In the genomic region with DNA sequence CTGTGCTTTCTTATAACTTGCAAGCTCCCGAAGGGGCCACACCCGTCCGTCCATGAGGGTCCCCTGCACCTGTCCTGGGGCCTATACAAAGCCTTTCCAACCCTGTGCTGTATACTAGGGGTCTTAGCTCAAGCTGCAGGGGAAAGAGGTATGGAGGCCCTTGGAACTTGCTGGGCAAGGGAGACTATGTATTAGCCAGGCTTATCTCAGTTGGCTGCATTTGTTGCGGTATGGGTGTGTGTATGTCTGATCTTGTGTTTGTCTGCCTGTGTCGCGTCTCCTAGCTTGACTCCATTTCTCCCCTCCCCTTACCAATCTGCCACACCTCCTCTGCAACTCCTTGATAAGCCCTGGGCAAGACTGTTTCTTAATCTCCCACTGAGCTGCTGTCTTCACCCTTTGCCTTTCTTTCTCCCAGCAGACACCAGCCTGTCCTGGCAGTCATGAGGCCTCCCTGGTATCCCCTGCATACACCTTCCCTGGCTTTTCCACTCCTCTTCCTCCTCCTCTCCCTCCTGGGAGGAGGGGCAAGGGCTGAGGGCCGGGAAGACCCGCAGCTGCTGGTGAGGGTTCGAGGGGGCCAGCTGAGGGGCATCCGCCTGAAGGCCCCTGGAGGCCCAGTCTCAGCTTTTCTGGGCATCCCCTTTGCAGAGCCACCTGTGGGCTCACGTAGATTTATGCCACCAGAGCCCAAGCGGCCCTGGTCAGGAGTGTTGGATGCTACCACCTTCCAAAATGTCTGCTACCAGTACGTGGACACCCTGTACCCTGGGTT, we compare ENCODE assay signal across 8 mouse cellular contexts. TPM values are rescaled to one million over a fixed set of nuclear protein-coding genes. Genes with fewer than 3 reads are reported as not detected.
DNase-seq lines count a peak whose midpoint lies in the region; ATAC-seq and TF ChIP-seq lines count a peak whose summit lies in the region.

No protein-coding gene starts in this region.

- H3K27me3 ChIP-seq in kidney, postnatal 0 days (ENCODE audit: insufficient read depth, low read length), result peaks cover 25% of the 10 kb centered on the region; the same call in 1 of the 2 replicates
- H3K27me3 ChIP-seq in embryonic facial prominence, embryonic 14.5 days (replicated peaks; ENCODE audit: control insufficient read depth, insufficient read depth, low read length), result peaks cover 55% of the 10 kb centered on the region

- no peaks in the 10 kb centered on the region for H3K9me3 ChIP-seq in kidney, postnatal 0 days (replicated peaks; ENCODE audit: low read length)
- no peaks in the 10 kb centered on the region for H3K9me3 ChIP-seq in embryonic facial prominence, embryonic 14.5 days (ENCODE audit: control insufficient read depth, low read length)

- H3K27ac ChIP-seq in kidney, postnatal 0 days, result no peak overlapping the region
- H3K27ac ChIP-seq in embryonic facial prominence, embryonic 14.5 days (replicated peaks; ENCODE audit: low read depth, low read length), result no peak overlapping the region

- no peak for DNase-seq in kidney, postnatal 0 days (ENCODE audit: low spot score)
- no peak for DNase-seq in kidney, adult 8-10 months
- no peak for DNase-seq in embryonic facial prominence, embryonic 14.5 days (ENCODE audit: low spot score)
- DNase-seq in liver, result peak; percentile 89
- peak; percentile 57 to 63 for DNase-seq in spleen, postnatal 14 days (ENCODE audit: low spot score in 2 of 2)
- DNase-seq in thymus, postnatal 36 days, result no peak
- DNase-seq in lung, adult 2 months, result no peak
- DNase-seq in layer of hippocampus, adult 11-12 months (ENCODE audit: low spot score), result no peak

- TF ChIP-seq POLR2A in lung, adult 2 months (IDR thresholded peaks at IDR 0.05; ENCODE audit: borderline replicate concordance, extremely low read depth, low read depth, low read length), result no peak

- H3K9ac ChIP-seq in kidney, postnatal 0 days (ENCODE audit: low read depth, low read length), result no peak overlapping the region
- H3K9ac ChIP-seq in embryonic facial prominence, embryonic 14.5 days (ENCODE audit: low read depth, low read length), result no peak overlapping the region

- WGBS in kidney, postnatal 0 days, result 68% methylated on average over 13 of the region's 13 CpGs
- WGBS in embryonic facial prominence, embryonic 14.5 days, result 57% methylated on average over 13 of the region's 13 CpGs
- WGBS in lung, adult 2 months, result 65% methylated on average over 13 of the region's 13 CpGs

- peaks cover 25% of the 10 kb centered on the region for H3K4me1 ChIP-seq in kidney, postnatal 0 days (replicated peaks; ENCODE audit: insufficient read depth, low read length)
- peaks cover 24% of the 10 kb centered on the region for H3K4me1 ChIP-seq in embryonic facial prominence, embryonic 14.5 days (ENCODE audit: control insufficient read depth, insufficient read depth, low read length)
- H3K4me1 ChIP-seq in lung, adult 2 months (ENCODE audit: control insufficient read depth, insufficient read depth, low read length), result peaks cover 8% of the 10 kb centered on the region

- H3K36me3 ChIP-seq in kidney, postnatal 0 days (ENCODE audit: insufficient read depth, low read length), result no peaks in the 10 kb centered on the region
- H3K36me3 ChIP-seq in embryonic facial prominence, embryonic 14.5 days (ENCODE audit: control insufficient read depth, insufficient read depth, low read length), result no peaks in the 10 kb centered on the region

- H3K4me2 ChIP-seq in kidney, postnatal 0 days (ENCODE audit: low read length), result peak overlapping the region; percentile 84
- H3K4me2 ChIP-seq in embryonic facial prominence, embryonic 14.5 days (ENCODE audit: low read depth, low read length), result peak overlapping the region; percentile 88

- no peak overlapping the region for H3K4me3 ChIP-seq in kidney, postnatal 0 days (replicated peaks; ENCODE audit: low read depth, low read length)
- no peak overlapping the region for H3K4me3 ChIP-seq in embryonic facial prominence, embryonic 14.5 days (ENCODE audit: low read depth, low read length)
- H3K4me3 ChIP-seq in lung, adult 2 months (replicated peaks; ENCODE audit: extremely low read depth, low read depth, low read length), result no peak overlapping the region

- no peak for TF ChIP-seq CTCF in kidney, postnatal 0 days (IDR thresholded peaks at IDR 0.05; ENCODE audit: low read depth)
- TF ChIP-seq CTCF in lung, adult 2 months (IDR thresholded peaks at IDR 0.05; ENCODE audit: insufficient read depth, low read length), result no peak

- no peak for ATAC-seq in kidney, postnatal 0 days (replicated peaks; ENCODE audit: low FRiP score, low read depth)
- no peak for ATAC-seq in embryonic facial prominence, embryonic 14.5 days (ENCODE audit: low read depth)

RNA-seq across cellular contexts. Expression of a gene that starts 2.5 kb away (rescaled TPM):
- 6.5 and 7.4 TPM in 2 replicates for polyA plus RNA-seq in kidney, postnatal 0 days (2015; fragmentation: Nextera tagmentation; extraction: Ambion mirVana)
- polyA plus RNA-seq in embryonic facial prominence, embryonic 14.5 days (2014; fragmentation: Nextera tagmentation; extraction: Ambion mirVana), result 29.6 and 33.0 TPM in 2 replicates
- 2.0 and 3.3 TPM in 2 replicates for polyA plus RNA-seq in lung, adult 2 months (2012; rRNA removed)

RNA-seq across cellular contexts. Expression of a gene that starts 4.7 kb away (rescaled TPM):
- 11.4 and 12.8 TPM in 2 replicates for polyA plus RNA-seq in kidney, postnatal 0 days (2015; fragmentation: Nextera tagmentation; extraction: Ambion mirVana)
- polyA plus RNA-seq in embryonic facial prominence, embryonic 14.5 days (2014; fragmentation: Nextera tagmentation; extraction: Ambion mirVana), result 11.1 and 12.3 TPM in 2 replicates
- polyA plus RNA-seq in lung, adult 2 months (2012; rRNA removed), result 7.0 and 7.1 TPM in 2 replicates

RNA-seq across cellular contexts. Expression of a gene that starts 17.7 kb away (rescaled TPM):
- 68.0 and 77.7 TPM in 2 replicates for polyA plus RNA-seq in kidney, postnatal 0 days (2015; fragmentation: Nextera tagmentation; extraction: Ambion mirVana)
- polyA plus RNA-seq in embryonic facial prominence, embryonic 14.5 days (2014; fragmentation: Nextera tagmentation; extraction: Ambion mirVana), result 101 and 105 TPM in 2 replicates
- 107 and 136 TPM in 2 replicates for polyA plus RNA-seq in lung, adult 2 months (2012; rRNA removed)

RNA-seq across cellular contexts. Expression of a gene that starts 24.4 kb away (rescaled TPM):
- polyA plus RNA-seq in kidney, postnatal 0 days (2015; fragmentation: Nextera tagmentation; extraction: Ambion mirVana), result 74.8 and 75.6 TPM in 2 replicates
- 72.3 and 88.9 TPM in 2 replicates for polyA plus RNA-seq in embryonic facial prominence, embryonic 14.5 days (2014; fragmentation: Nextera tagmentation; extraction: Ambion mirVana)
- polyA plus RNA-seq in lung, adult 2 months (2012; rRNA removed), result 52.6 and 55.2 TPM in 2 replicates

RNA-seq across cellular contexts. Expression of a gene that starts 43.6 kb away (rescaled TPM):
- 11.8 and 12.0 TPM in 2 replicates for polyA plus RNA-seq in kidney, postnatal 0 days (2015; fragmentation: Nextera tagmentation; extraction: Ambion mirVana)
- 8.6 and 8.8 TPM in 2 replicates for polyA plus RNA-seq in embryonic facial prominence, embryonic 14.5 days (2014; fragmentation: Nextera tagmentation; extraction: Ambion mirVana)
- 22.5 and 24.1 TPM in 2 replicates for polyA plus RNA-seq in lung, adult 2 months (2012; rRNA removed)

Comparison
In these comparisons a context has a peak if more than half of its experiments do, and no peak if none do; other contexts are left out.
1. DNase-seq: peak in liver (single experiment) and spleen, postnatal 14 days (2 of 2); none in kidney, postnatal 0 days (single experiment), kidney, adult 8-10 months (0 of 2), embryonic facial prominence, embryonic 14.5 days (single experiment), thymus, postnatal 36 days (0 of 2), lung, adult 2 months (single experiment) and layer of hippocampus, adult 11-12 months (single experiment).